Mouse (Mus musculus) spleen, adult 12 weeks (tissue): Measurements from ENCODE around the gene Lpar5.
"Not testable (repeated sequence)": the region's sequence is repeated elsewhere in the genome, so short reads cannot be mapped to it uniquely, and the experiment has no call there.

Source experiments
- DNase-seq: peaks from one replicate; pipeline ENCODE4 v3.0.0; 2022; ENCODE audit warnings: low spot score

Lpar5 gene

GRCm38 (mm10) chr6:125067571-125067995, at the start of gene Lpar5:
Lpar5 (plus strand) TSS chr6:125067920.
- no peak for DNase-seq

DNA sequence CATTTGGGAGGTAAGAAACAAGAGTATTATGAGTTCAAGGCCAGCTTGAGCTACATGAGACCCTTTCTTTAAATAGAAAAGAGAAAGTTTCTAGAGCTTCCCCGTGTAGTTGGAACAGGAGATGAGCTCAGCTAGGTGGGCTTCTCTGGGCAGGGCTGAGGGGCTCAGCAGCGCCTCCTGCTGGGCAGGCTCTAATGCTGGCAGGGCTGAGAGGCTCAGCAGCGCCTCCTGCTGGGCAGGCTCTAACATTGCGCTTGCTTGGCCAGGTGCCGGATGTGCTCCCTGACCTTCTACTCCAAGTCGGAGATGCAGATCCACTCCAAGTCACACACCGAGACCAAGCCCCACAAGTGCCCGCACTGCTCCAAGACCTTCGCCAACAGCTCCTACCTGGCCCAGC, 37.2 kb upstream of the Lpar5 start:
- peak; percentile 54 for DNase-seq

DNA sequence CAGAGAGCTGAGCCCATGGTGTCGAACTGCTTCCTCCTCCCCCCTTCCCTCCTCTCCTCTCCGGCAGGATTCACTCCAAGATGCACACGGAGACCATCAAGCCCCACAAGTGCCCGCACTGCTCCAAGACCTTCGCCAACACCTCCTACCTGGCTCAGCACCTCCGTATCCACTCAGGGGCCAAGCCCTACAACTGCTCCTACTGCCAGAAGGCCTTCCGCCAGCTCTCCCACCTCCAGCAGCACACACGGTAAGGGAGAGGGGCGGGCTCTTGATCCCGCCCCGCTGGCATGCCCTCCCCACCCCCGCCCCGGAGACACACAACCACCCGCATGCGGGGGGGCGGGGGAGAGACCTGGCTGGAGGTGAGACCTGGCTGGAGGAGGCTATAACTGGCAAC, 36.1 kb upstream of the Lpar5 start:
- DNase-seq, result no peak

DNA sequence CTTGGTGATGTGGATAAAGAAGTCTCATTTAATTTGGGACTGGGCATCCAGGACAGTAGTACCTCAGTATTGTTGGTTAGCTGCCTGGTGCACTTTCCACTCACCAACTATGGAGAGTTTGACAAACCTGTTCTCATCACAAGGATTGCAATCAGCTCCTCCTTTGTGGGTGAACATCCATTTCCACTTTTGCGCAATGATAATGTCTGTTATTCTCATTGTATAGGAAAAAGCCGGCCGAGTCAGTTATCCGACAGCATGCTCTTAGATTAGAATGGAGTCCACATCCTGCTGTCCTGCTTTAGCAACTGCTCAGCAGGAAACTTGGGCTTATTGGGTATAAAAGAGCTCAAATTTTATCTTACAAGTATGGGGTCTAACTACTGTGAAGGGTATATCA, 29.1 kb upstream of the Lpar5 start:
- no peak for DNase-seq

- DNase-seq, result no peak
Observed at GRCm38 (mm10) chr6:125039131-125039530, 28.6 kb upstream of the Lpar5 start.

- peak; percentile 77 for DNase-seq
Observed at GRCm38 (mm10) chr6:125039533-125040153, 28.1 kb upstream of the Lpar5 start, which contains the start of gene Ing4. Ing4 (plus strand) TSS chr6:125039760.

DNA sequence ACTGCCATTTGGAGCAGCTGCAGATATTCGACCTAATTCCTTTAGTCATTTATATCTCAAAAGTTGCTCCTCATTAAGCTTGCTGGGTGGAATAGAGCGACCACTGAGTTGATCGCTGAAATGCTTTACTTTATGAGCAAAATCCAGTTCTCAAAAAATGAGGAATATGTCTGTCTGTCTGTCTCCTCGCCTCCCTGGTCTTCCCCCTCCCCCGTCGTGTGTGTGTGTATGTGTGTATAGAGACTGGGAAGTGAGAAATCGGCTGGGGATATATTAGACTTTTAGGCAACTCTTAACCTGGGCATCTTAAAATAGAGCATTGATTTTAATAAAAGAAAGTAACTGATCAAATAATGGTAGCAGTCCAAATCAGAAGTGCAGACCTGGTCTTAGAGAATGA, 27.5 kb upstream of the Lpar5 start:
- DNase-seq, result no peak

GRCm38 (mm10) chr6:125041047-125041446, 26.7 kb upstream of the Lpar5 start:
- DNase-seq, result no peak

DNA sequence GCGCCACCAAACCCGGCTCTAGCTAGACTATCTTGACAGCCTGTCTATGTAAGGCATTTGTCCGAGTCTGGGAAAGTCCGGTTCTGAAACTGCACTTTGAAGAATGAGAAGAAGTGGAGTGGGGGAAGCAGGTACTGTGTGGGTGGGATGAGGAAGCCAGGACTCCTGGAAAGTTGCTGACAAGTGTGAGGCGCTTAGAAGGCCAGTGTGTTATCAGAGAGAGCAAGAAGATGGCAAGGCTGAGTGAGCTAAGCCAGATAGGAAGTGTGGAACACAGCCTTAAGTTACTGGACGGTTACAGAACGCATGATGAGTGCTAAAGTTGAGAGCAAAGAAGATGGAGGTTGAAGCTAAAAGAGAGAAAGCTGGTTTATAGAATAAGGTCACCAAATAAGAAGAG, 25.6 kb upstream of the Lpar5 start:
- no peak for DNase-seq

- DNase-seq, result peak; percentile 53
Observed at GRCm38 (mm10) chr6:125046691-125047090, 21.0 kb upstream of the Lpar5 start.

DNA sequence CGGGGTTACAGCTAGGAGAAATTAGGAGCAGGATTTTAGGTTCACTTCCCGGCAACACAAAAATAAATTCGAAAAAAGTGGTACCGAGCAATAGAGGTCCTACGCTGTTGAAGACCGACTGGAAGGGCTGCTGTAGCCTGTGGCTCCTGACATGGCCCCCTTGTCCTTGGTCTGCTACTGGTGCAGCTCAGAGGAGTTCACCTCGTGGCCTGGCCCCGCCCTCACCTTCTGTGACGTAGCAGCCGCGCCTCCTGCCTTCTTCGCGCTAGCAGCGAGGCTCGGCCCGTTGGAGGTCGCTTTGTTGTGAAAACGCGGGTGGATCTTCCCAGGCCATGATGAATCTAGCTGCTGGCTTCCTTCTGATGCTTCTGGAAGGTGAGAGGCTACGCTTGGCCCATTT, 18.0 kb upstream of the Lpar5 start, which contains the start of gene Acrbp:
Acrbp (plus strand) TSS at position 12 of the 400 bp plus-strand sequence.
- DNase-seq, result no peak

DNA sequence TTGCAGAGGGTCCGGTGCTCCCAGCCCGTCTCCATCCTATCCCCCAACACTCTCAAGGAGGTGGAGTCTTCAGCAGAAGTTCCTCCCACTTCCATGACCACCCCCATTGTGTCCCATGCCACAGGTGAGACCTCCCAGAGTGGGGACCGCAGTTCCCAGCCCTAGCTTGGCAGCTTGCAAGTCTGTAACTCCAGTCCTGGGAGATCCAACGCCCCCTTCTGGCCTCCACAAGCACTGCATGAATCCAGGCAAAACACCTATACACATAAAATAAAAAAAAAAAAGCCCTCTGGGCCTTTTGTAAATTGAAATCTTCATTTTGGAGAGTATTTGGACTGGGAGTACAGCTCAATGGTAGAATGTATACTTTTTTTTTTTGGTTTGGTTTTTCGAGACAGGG, 16.5 kb upstream of the Lpar5 start:
- DNase-seq, result no peak

- no peak for DNase-seq
Observed at GRCm38 (mm10) chr6:125061493-125061892, 6.2 kb upstream of the Lpar5 start.

DNA sequence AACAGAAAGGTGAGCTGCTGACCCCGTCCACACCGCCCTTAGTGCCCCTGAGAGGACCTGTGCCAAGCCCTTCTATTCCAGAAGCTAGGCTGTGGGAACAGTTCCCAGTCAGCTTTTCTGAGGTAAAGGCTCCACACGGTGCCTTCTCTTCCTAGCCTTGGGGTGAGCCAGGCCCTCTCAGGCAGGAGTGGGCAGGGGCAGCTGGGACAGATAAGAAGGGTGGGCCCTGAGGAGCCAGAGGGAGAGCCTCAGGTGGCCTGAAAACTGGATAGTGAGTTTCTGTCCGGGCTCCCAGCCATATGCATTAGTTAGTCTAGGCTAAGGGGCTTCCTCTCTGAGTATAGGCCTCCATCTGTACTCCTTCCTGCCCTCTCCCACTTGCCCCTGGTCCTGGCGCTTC, 5.2 kb upstream of the Lpar5 start:
- DNase-seq, result no peak

GRCm38 (mm10) chr6:125063906-125064305, 3.8 kb upstream of the Lpar5 start:
- no peak for DNase-seq

GRCm38 (mm10) chr6:125065223-125065622, 2.5 kb upstream of the Lpar5 start:
- not testable (repeated sequence) for DNase-seq

GRCm38 (mm10) chr6:125071170-125071895, 3.6 kb downstream of the Lpar5 start:
- peak; percentile 51 for DNase-seq

- DNase-seq, result no peak
Observed at GRCm38 (mm10) chr6:125071896-125072279, 4.2 kb downstream of the Lpar5 start.

DNA sequence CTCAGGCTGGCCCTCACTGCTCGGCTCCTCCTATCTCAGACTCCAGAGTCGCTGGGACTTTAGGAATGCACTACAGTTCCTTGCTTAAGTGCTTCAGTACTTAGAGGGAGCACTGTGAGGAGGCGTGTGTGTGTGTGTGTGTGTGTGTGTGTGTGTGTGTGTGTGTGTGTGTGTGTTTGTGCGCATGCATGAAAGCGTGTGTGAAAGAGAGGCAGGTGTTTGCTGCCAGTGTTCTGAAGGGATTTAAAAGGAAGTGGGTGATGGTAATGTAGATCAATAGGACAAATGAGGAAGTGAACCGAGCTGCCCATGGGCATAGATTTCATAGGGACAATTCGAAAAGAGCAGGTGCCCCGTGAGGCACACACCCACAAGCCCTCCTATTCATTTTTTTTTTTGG, 6.1 kb downstream of the Lpar5 start:
- DNase-seq, result no peak

GRCm38 (mm10) chr6:125081394-125081793, 13.7 kb downstream of the Lpar5 start:
- no peak for DNase-seq

DNA sequence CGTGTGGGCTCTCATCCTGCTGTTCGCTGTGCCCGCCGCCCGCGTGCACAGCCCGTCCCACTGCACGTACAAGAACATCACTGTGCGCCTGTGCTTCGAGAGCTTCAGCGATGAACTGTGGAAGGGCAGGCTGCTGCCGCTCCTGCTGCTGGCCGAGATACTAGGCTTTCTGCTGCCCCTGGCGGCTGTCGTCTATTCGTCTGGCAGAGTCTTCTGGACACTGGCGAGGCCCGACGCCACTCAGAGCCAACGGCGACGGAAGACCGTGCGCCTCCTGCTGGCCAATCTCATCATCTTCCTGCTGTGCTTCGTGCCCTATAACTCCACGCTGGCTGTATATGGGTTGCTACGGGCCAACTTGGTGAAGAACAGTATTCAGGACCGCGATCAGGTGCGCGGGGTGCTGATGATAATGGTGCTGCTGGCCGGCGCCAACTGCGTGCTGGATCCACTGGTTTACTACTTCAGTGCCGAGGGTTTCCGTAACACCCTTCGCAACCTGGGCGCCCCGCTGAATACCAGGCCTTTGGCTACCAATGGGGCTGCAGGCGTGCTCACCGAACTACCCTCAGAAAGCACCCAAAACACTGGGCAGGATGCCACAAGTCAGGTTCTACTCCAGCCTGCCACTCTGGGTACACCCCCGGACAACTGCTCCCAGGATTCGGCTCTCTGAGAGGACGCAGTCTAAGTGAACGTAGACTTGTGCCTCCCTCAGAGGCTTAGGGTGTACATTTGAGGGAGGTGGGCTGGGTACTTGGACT, 14.3 kb downstream of the Lpar5 start:
- DNase-seq, result no peak

GRCm38 (mm10) chr6:125082801-125083386, 15.2 kb downstream of the Lpar5 start:
- no peak for DNase-seq

DNA sequence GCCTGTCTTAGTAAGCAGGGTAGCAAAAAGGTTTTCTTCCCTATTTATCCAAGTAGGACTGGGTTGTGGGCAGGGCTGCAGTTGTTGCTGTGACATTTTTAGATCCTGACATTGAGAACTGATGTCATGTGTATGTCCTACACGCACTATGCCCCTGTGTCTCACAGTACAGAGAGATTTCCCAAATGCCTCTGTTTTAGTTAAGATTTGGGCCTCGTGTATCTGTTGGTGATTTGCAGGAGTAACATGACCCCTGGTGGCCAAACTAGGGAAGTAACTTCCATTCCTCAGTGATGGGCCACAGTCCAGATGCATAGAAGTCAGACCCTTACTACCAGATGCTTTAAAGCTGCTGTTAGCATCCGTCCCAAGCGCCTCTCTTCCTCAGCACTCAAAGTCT, 16.7 kb downstream of the Lpar5 start:
- no peak for DNase-seq
